Mouse (Mus musculus) midbrain, embryonic 10.5 days (tissue): Measurements from ENCODE around the gene Nup54. TPM values are rescaled to one million over a fixed set of nuclear protein-coding genes. Genes with fewer than 3 reads are reported as not detected.
A peak's percentile ranks its signal among the peaks of the same experiment; 100 is the strongest.

Experiments used
- DNase-seq: peaks from one replicate; pipeline ENCODE4 v3.0.0-alpha.2; 2017; ENCODE audit warnings: low spot score
- H3K27ac ChIP-seq: fragments of 300-500 bp; sonication (generic); replicated peaks from 2 replicates; pipeline ENCODE4 v1.5.1; 2016; ENCODE audit warnings: mild to moderate bottlenecking
- H3K27me3 ChIP-seq: fragments of 300-500 bp; sonication (generic); 2 replicates; pipeline ENCODE4 v1.6.1; 2016; ENCODE audit warnings: low read depth, mild to moderate bottlenecking; ENCODE audit not compliant: poor library complexity, severe bottlenecking
- H3K36me3 ChIP-seq: fragments of 300-500 bp; sonication (generic); 2 replicates; pipeline ENCODE4 v1.6.1; 2016; ENCODE audit warnings: mild to moderate bottlenecking, moderate library complexity
- H3K4me1 ChIP-seq: fragments of 300-500 bp; sonication (generic); 2 replicates; pipeline ENCODE4 v1.6.1; 2016
- H3K4me3 ChIP-seq: fragments of 300-500 bp; sonication (generic); 2 replicates; pipeline ENCODE4 v1.5.1; 2016; ENCODE audit warnings: mild to moderate bottlenecking, moderate library complexity
- H3K9me3 ChIP-seq: fragments of 300-500 bp; sonication (generic); replicated peaks from 2 replicates; pipeline ENCODE4 v1.6.1; 2016; ENCODE audit warnings: mild to moderate bottlenecking
- WGBS: fragments of 180-500 bp; shearing (Covaris S2); methylation state at CpG from one replicate; pipeline ENCODE4 v1.1.7; 2016; 5-methylcytosine and 5-hydroxymethylcytosine counted together
- polyA plus RNA-seq: library from polyadenylated mRNA; unstranded; fragments of >200 nt; fragmentation: Nextera tagmentation; extraction: Ambion mirVana; gene quantifications from 2 replicates; pipeline ENCODE4 v1.2.1, GENCODE M21; 2016

The Nup54 gene
- polyA plus RNA-seq, 1 experiment from 2014 or later: 70.0 TPM

DNA sequence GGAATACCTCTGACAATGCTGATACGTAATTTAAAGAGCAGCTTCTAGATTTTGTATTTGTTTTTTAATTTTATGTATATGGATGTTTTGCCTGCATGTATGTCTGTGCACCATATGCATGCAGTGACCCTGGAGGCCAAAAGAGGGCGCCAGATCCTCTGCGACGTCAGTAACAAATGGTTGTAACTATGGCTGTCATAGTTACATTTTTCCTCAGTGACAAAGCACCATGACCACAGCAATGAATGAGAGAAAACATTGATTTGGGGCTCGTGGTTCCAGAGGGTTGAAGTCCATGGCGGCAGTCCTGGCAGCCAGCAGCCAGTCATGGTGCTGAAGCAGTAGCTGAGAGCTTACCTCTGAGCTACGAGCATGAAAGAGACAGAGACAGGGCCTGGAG, 50.2 kb downstream of the Nup54 start:
- DNase-seq: no peak
- peaks cover 8% of the 10 kb centered on the region; the same call in 1 of the 2 replicates for H3K4me1 ChIP-seq
- H3K36me3 ChIP-seq: no peaks in the 10 kb centered on the region
- no peaks in the 10 kb centered on the region for H3K9me3 ChIP-seq
- H3K27ac ChIP-seq: no peak overlapping the region
- no peak overlapping the region for H3K4me3 ChIP-seq
- peaks cover 6% of the 10 kb centered on the region; the same call in 1 of the 2 replicates for H3K27me3 ChIP-seq
- WGBS: 51% methylated on average over 7 of the region's 7 CpGs

DNA sequence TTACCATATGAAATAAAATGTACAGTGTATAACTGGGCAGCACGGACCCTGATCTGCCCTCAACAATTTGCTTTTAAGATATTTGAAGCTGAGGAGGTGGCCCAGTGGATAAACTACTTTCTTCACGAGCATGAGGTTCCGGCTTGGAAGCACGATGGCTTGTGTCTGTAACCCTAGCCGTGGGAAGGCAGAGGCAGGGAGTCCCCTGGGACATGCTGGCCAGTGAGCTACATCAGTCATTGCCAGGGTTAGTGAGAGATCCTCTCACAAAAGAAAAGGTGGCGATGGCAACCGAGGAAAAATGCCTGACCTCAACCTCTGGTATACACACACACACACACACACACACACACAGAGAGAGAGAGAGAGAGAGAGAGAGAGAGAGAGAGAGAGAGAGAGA, 51.3 kb downstream of the Nup54 start:
- Histone ChIP-seq H3K27me3 (peaks cover under 1% of the 10 kb centered on the region; the same call in 1 of the 2 replicates), H3K9me3 (no peaks in the 10 kb centered on the region), H3K4me3 (no peak overlapping the region), H3K4me1 (peaks cover 6% of the 10 kb centered on the region; the same call in 1 of the 2 replicates), H3K27ac (no peak overlapping the region), H3K36me3 (no peaks in the 10 kb centered on the region)
- 75% methylated on average over 7 of the region's 7 CpGs for WGBS
- no peak for DNase-seq

- DNase-seq: no peak
- Histone ChIP-seq H3K27me3 (no peaks in the 10 kb centered on the region), H3K4me3 (no peak overlapping the region), H3K27ac (no peak overlapping the region), H3K4me1 (peaks cover 10% of the 10 kb centered on the region), H3K9me3 (no peaks in the 10 kb centered on the region), H3K36me3 (no peaks in the 10 kb centered on the region)
- 75% methylated on average over 9 of the region's 9 CpGs for WGBS
Observed at GRCm38 (mm10) chr5:92382349-92382679, 52.7 kb downstream of the Nup54 start.

GRCm38 (mm10) chr5:92381550-92382348, 53.3 kb downstream of the Nup54 start:
- no peaks in the 10 kb centered on the region for H3K27me3 ChIP-seq
- peak; percentile 71 for DNase-seq
- H3K4me1 ChIP-seq: peaks cover 15% of the 10 kb centered on the region
- no peak overlapping the region for H3K4me3 ChIP-seq
- no peaks in the 10 kb centered on the region for H3K9me3 ChIP-seq
- H3K36me3 ChIP-seq: no peaks in the 10 kb centered on the region
- 44% methylated on average over 12 of the region's 12 CpGs for WGBS
- no peak overlapping the region for H3K27ac ChIP-seq

- Histone ChIP-seq H3K4me3 (no peak overlapping the region), H3K4me1 (peaks cover 13% of the 10 kb centered on the region), H3K27ac (no peak overlapping the region; the same call in 1 of the 2 replicates), H3K9me3 (no peaks in the 10 kb centered on the region), H3K27me3 (no peaks in the 10 kb centered on the region), H3K36me3 (no peaks in the 10 kb centered on the region)
- 54% methylated on average over 13 of the region's 13 CpGs for WGBS
- no peak for DNase-seq
Observed at GRCm38 (mm10) chr5:92376795-92377405, 58.1 kb downstream of the Nup54 start.

DNA sequence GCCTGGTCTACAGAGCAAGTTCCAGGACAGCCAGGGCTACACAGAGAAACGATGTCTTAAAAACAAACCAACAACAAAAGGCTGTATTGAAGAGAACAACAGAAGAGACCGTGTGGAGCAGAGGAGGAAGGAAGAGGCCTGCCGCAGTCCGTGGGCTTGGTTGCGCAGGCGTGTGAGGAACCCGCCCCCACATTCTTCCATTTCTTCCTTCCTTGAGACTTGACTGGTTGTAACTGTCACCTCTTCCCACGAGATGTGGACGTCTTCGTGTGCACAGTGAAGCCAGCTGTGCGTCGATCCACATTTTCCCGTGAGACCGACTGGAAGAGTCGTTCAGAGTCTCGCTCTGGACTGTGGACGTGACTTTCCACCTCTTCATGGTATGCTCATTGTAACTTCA, 59.7 kb downstream of the Nup54 start:
- H3K36me3 ChIP-seq: no peaks in the 10 kb centered on the region
- peaks cover 13% of the 10 kb centered on the region for H3K4me1 ChIP-seq
- H3K9me3 ChIP-seq: no peaks in the 10 kb centered on the region
- H3K4me3 ChIP-seq: no peak overlapping the region
- 85% methylated on average over 17 of the region's 17 CpGs for WGBS
- H3K27ac ChIP-seq: no peak overlapping the region
- DNase-seq: no peak
- no peaks in the 10 kb centered on the region for H3K27me3 ChIP-seq

DNA sequence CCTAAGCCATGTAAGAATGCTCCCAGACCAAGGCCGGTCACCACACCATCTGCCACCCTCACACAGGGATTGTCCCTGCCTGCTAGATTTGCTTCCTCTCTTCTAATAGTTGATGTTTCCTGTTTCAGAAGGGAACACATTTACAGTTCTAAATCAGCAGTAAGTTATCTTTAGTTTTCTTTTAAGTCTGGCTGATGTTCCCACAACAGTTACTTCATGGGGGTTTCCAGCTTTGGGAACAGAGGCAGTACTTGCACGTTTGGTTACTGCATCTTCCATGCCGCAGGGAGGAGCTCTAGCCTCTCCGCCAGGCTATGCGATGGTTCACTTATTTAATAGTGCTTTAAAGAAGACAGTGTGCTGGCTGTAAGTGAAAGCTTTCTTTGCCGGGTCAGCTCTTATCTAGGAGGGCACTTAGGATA, 60.3 kb downstream of the Nup54 start:
- Histone ChIP-seq H3K36me3 (no peaks in the 10 kb centered on the region), H3K27me3 (no peaks in the 10 kb centered on the region), H3K9me3 (no peaks in the 10 kb centered on the region), H3K27ac (no peak overlapping the region), H3K4me1 (peaks cover 13% of the 10 kb centered on the region), H3K4me3 (no peak overlapping the region)
- 81% methylated on average over 6 of the region's 6 CpGs for WGBS
- DNase-seq: no peak

DNA sequence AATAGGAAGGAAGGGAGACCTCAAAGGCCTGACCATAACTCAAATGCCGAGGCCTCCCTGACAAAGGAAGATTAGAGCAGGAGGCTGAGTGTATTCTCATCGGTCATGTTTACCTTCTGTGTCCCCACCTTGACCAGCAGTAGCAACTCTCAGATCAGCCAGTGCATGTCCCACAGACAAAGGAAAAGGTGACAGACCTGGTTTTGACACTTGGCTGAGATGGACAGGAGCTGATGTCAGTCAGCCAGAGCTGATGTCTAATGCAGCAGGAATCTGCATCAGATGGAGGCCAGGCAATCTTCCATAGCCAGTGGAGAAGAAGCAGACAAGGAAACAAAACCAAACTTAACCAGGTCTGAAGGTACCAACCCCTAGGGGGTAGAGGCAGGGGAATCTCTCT, 62.4 kb downstream of the Nup54 start:
- H3K9me3 ChIP-seq: no peaks in the 10 kb centered on the region
- 79% methylated on average over 2 of the region's 2 CpGs for WGBS
- no peaks in the 10 kb centered on the region for H3K36me3 ChIP-seq
- no peaks in the 10 kb centered on the region for H3K27me3 ChIP-seq
- no peak for DNase-seq
- H3K4me3 ChIP-seq: no peak overlapping the region
- peaks cover 16% of the 10 kb centered on the region for H3K4me1 ChIP-seq
- no peak overlapping the region for H3K27ac ChIP-seq

GRCm38 (mm10) chr5:92371361-92371976, 63.5 kb downstream of the Nup54 start:
- Histone ChIP-seq H3K9me3 (no peaks in the 10 kb centered on the region), H3K27me3 (no peaks in the 10 kb centered on the region), H3K27ac (no peak overlapping the region), H3K36me3 (no peaks in the 10 kb centered on the region), H3K4me1 (peaks cover 5% of the 10 kb centered on the region; the same call in 1 of the 2 replicates), H3K4me3 (no peak overlapping the region)
- no peak for DNase-seq
- WGBS: 89% methylated on average over 14 of the region's 14 CpGs

GRCm38 (mm10) chr5:92370891-92371290, 64.1 kb downstream of the Nup54 start:
- no peak for DNase-seq
- Histone ChIP-seq H3K27me3 (no peaks in the 10 kb centered on the region), H3K36me3 (no peaks in the 10 kb centered on the region), H3K9me3 (no peaks in the 10 kb centered on the region), H3K4me3 (no peak overlapping the region), H3K27ac (no peak overlapping the region), H3K4me1 (0 out of 2 replicates have a peak, but pooled peaks cover 3% of the 10 kb centered on the region)
- WGBS: 93% methylated on average over 6 of the region's 6 CpGs

DNA sequence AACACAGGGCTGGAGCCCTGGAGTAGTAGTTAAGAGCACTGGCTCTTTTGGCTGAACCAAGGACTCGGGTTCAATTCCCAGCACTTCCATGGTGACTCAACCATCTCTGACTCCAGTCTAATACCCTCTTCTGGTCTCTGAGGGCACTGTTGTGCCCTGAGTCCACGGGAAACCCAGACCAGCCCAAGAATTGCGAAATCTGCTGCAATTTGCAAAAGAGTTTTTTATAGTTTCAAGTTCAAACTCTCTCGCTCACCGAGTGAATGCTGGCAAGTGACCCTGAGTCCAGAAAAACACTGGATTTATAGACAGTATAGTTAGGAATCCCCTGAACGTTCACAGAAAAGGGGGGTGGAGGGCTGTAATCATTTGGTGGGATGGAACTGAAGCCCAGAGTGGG, 64.6 kb downstream of the Nup54 start:
- no peak overlapping the region for H3K4me3 ChIP-seq
- no peaks in the 10 kb centered on the region for H3K36me3 ChIP-seq
- H3K27ac ChIP-seq: no peak overlapping the region
- H3K4me1 ChIP-seq: 0 out of 2 replicates have a peak, but pooled peaks cover 3% of the 10 kb centered on the region
- no peak for DNase-seq
- H3K9me3 ChIP-seq: no peaks in the 10 kb centered on the region
- 89% methylated on average over 6 of the region's 6 CpGs for WGBS
- H3K27me3 ChIP-seq: no peaks in the 10 kb centered on the region

DNA sequence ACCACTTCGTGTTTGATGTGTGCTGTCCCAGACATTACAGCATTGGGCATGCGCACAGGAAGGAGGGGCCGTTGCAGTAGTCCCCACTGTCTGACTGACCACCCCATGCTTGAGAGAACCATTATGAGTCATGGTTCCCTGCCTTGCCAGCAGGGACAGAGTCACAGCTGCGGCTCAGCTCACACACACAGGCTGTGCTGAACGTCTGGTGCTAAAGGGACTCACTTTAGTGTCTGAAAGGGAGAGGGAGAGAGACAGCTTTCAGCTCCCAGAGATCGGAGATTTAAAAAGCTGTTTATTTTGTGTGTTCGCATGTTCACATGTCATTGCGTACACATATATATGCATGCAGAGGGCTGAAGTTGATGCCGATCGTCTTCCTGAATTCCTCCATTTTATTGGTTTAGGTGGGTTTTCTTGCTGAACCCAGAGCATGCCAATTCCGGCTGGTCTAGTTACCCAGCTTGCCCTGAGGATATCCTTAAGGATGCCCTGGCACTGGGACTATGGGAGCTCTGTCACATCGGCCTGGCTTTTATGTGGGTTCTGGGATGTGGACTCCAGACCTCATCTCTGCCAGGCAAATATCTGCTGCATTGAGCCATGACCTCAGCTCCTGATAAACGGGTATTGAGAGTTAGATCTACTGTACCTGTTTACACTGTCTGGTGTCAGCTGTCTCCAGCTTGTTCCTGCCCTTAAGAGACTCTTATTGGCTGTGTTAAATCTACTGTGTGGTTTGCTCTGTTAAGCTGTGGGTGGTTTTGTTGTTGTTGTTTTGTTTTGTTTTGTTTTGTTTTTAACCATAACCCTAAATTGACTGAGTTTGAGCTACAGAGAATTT, 65.6 kb downstream of the Nup54 start:
- H3K4me1 ChIP-seq: 0 out of 2 replicates have a peak, but pooled peaks cover 3% of the 10 kb centered on the region
- 0 out of 2 replicates have a peak, but pooled peaks cover 4% of the 10 kb centered on the region for H3K27me3 ChIP-seq
- H3K4me3 ChIP-seq: no peak overlapping the region
- no peaks in the 10 kb centered on the region for H3K36me3 ChIP-seq
- WGBS: 84% methylated on average over 13 of the region's 13 CpGs
- no peaks in the 10 kb centered on the region for H3K9me3 ChIP-seq
- no peak overlapping the region for H3K27ac ChIP-seq
- DNase-seq: no peak
